Mouse (Mus musculus): ENCODE data around the gene Fam102a.

DNA sequence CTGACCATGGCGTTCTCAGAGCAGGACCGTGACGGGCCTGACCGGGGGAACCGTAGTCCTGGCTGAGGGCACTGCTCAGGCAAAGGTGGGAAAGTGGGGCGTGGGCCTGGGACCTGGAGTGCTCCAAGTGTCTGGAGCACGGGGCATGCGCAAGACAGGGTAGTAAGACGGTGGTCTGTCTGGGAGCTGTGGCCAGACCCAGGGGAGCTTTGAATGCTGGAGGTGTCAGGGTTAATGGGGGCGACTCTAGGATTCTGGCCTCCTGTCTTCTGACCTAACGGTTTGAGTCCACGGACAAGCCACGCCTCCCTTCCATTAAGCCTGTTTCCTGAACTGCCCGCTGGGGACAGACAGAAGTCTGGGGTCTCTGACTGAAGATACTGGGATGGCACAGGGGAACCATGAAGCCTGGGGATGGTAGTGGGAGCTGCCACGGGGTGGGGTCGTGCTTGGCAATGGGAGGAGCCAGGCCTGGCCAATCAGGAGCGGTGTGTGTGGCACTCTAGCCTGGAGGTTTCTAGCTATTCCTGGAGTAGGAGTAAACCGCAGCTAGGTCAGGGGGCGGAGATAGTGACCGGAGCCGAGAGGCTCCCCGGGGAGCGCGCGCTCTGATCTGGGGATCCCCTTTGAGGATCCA lies 73.1 kb downstream of the Fam102a start:
- no peak for TF ChIP-seq POLR2A (IDR thresholded peaks at IDR 0.05; ENCODE audit: borderline replicate concordance, extremely low read depth, insufficient read depth, insufficient read length, poor library complexity, severe bottlenecking)
- TF ChIP-seq CTCF (IDR thresholded peaks at IDR 0.05; ENCODE audit: borderline replicate concordance, extremely low read depth, insufficient read depth, insufficient read length), result no peak
